In genomic region chr17:35882924-35883323, GRCm38 (mm10) we compare ENCODE assay signal across 20 mouse cellular contexts. TPM values are rescaled to one million over a fixed set of nuclear protein-coding genes. Genes with fewer than 3 reads are reported as not detected.
DNase-seq lines count a peak whose midpoint lies in the region; ATAC-seq and TF ChIP-seq lines count a peak whose summit lies in the region.
"Had no signal": no experiment of that assay in that cellular context is flagged by ENCODE, and none has a peak within 500 bp of the region (broad histone marks: within the 10 kb centered on the region; RNA-seq: fewer than 3 reads in every experiment).

No protein-coding gene starts in this region.

- no peak overlapping the region for H3K9ac ChIP-seq in embryonic facial prominence, embryonic 12.5 days
- H3K9ac ChIP-seq in heart, adult 2 months (ENCODE audit: low read depth, low read length), result no peak overlapping the region
- H3K9ac ChIP-seq: embryonic facial prominence, embryonic 13.5 days; embryonic facial prominence, embryonic 15.5 days; forebrain, embryonic 13.5 days; forebrain, embryonic 15.5 days had no signal

- H3K79me2 ChIP-seq in heart, adult 2 months (replicated peaks; ENCODE audit: control insufficient read depth, insufficient read depth, low read length), result no peaks in the 10 kb centered on the region

- no peak for TF ChIP-seq CTCF in gastrocnemius, adult 2 months (IDR thresholded peaks at IDR 0.05)
- TF ChIP-seq CTCF in heart, adult 2 months (IDR thresholded peaks at IDR 0.05), result no peak

- 0 out of 2 replicates have a peak overlapping the region, but pooled peaks have one; percentile 1 for H3K4me3 ChIP-seq in embryonic facial prominence, embryonic 12.5 days
- H3K4me3 ChIP-seq in embryonic facial prominence, embryonic 10.5 days, result no peak overlapping the region
- H3K4me3 ChIP-seq in gastrocnemius, adult 2 months, result no peak overlapping the region
- peak overlapping the region; percentile 12; the same call in 1 of the 2 replicates for H3K4me3 ChIP-seq in heart, embryonic 10.5 days
- no peak overlapping the region for H3K4me3 ChIP-seq in heart, adult 2 months
- H3K4me3 ChIP-seq: embryonic facial prominence, embryonic 13.5 days; embryonic facial prominence, embryonic 15.5 days; erythroblast, embryonic 14.5 days; forebrain, embryonic 13.5 days; forebrain, embryonic 15.5 days had no signal

- no peak overlapping the region for H3K27ac ChIP-seq in embryonic facial prominence, embryonic 12.5 days
- H3K27ac ChIP-seq in embryonic facial prominence, embryonic 10.5 days (replicated peaks), result no peak overlapping the region
- no peak overlapping the region for H3K27ac ChIP-seq in gastrocnemius, adult 2 months
- no peak overlapping the region for H3K27ac ChIP-seq in heart, embryonic 10.5 days
- H3K27ac ChIP-seq in heart, adult 2 months, result no peak overlapping the region
- H3K27ac ChIP-seq: embryonic facial prominence, embryonic 13.5 days; embryonic facial prominence, embryonic 15.5 days; forebrain, embryonic 13.5 days; forebrain, embryonic 15.5 days had no signal

- intact Hi-C loops in gastrocnemius, adult 2 months (cut with DNase I), result no loop called here
- intact Hi-C loops in heart, adult 2 months (cut with DNase I), result no loop called here

- H3K27me3 ChIP-seq in embryonic facial prominence, embryonic 12.5 days, result no peaks in the 10 kb centered on the region
- no peaks in the 10 kb centered on the region for H3K27me3 ChIP-seq in embryonic facial prominence, embryonic 10.5 days (replicated peaks; ENCODE audit: low read depth, poor library complexity, severe bottlenecking)
- no peaks in the 10 kb centered on the region for H3K27me3 ChIP-seq in heart, embryonic 10.5 days (ENCODE audit: insufficient read depth, poor library complexity, severe bottlenecking)
- no peaks in the 10 kb centered on the region for H3K27me3 ChIP-seq in heart, adult 2 months (ENCODE audit: control insufficient read depth, insufficient read depth, low read length)
- H3K27me3 ChIP-seq: embryonic facial prominence, embryonic 13.5 days; embryonic facial prominence, embryonic 15.5 days; forebrain, embryonic 13.5 days; forebrain, embryonic 15.5 days had no signal

- H3K4me1 ChIP-seq in embryonic facial prominence, embryonic 12.5 days, result peaks cover 12% of the 10 kb centered on the region
- H3K4me1 ChIP-seq in embryonic facial prominence, embryonic 10.5 days, result peaks cover 15% of the 10 kb centered on the region
- peaks cover 12% of the 10 kb centered on the region for H3K4me1 ChIP-seq in heart, embryonic 10.5 days
- H3K4me1 ChIP-seq in heart, adult 2 months (ENCODE audit: control insufficient read depth, insufficient read depth, low read length), result peaks cover 3% of the 10 kb centered on the region

- no peak for ATAC-seq in embryonic facial prominence, embryonic 12.5 days (ENCODE audit: insufficient number of reproducible peaks, insufficient read depth, low FRiP score, low TSS enrichment)
- ATAC-seq: forebrain, embryonic 13.5 days; forebrain, embryonic 15.5 days had no signal

- H3K9me3 ChIP-seq in embryonic facial prominence, embryonic 12.5 days, result no peaks in the 10 kb centered on the region
- H3K9me3 ChIP-seq in embryonic facial prominence, embryonic 10.5 days, result no peaks in the 10 kb centered on the region
- H3K9me3 ChIP-seq in heart, embryonic 10.5 days, result no peaks in the 10 kb centered on the region
- H3K9me3 ChIP-seq: embryonic facial prominence, embryonic 13.5 days; embryonic facial prominence, embryonic 15.5 days; forebrain, embryonic 13.5 days; forebrain, embryonic 15.5 days had no signal

- H3K36me3 ChIP-seq in embryonic facial prominence, embryonic 12.5 days, result peaks cover 60% of the 10 kb centered on the region
- peaks cover 70% of the 10 kb centered on the region for H3K36me3 ChIP-seq in embryonic facial prominence, embryonic 10.5 days (replicated peaks)
- peaks cover 65% of the 10 kb centered on the region for H3K36me3 ChIP-seq in heart, embryonic 10.5 days
- H3K36me3 ChIP-seq in heart, adult 2 months (ENCODE audit: control insufficient read depth, insufficient read depth, low read length), result no peaks in the 10 kb centered on the region

- no peak for TF ChIP-seq EP300 in heart, adult 2 months (IDR thresholded peaks at IDR 0.05; ENCODE audit: insufficient read depth, low read depth, low read length)

- H3K4me2 ChIP-seq in embryonic facial prominence, embryonic 12.5 days (replicated peaks), result no peak overlapping the region
- H3K4me2 ChIP-seq: embryonic facial prominence, embryonic 13.5 days; embryonic facial prominence, embryonic 15.5 days; forebrain, embryonic 13.5 days; forebrain, embryonic 15.5 days had no signal

- WGBS in embryonic facial prominence, embryonic 12.5 days, result 94% methylated on average over 17 of the region's 17 CpGs
- WGBS in embryonic facial prominence, embryonic 10.5 days, result 93% methylated on average over 17 of the region's 17 CpGs
- WGBS in heart, embryonic 10.5 days, result 92% methylated on average over 17 of the region's 17 CpGs
- 87% methylated on average over 17 of the region's 17 CpGs for WGBS in heart, adult 2 months

- TF ChIP-seq POLR2A in heart, adult 2 months (IDR thresholded peaks at IDR 0.05; ENCODE audit: insufficient read depth, low read depth, low read length), result no peak

- DNase-seq in embryonic facial prominence, embryonic 10.5 days (ENCODE audit: low spot score), result no peak
- peak; percentile 18 for DNase-seq in gastrocnemius, adult 2 months
- no peak for DNase-seq in gastrocnemius, postnatal 10 days
- DNase-seq in heart, embryonic 10.5 days (ENCODE audit: low spot score), result no peak
- DNase-seq in heart, adult 2 months, result no peak
- DNase-seq: adrenal gland, adult 2 months; adrenal gland, postnatal 10 days; adrenal gland, postnatal 25 days; cerebellum, adult 11-12 months; cerebellum, adult 2 months; cerebellum, adult 9-10 months; cerebellum, postnatal 14 days; cerebellum, postnatal 36 days; embryo, embryonic 11 days had no signal

RNA-seq across cellular contexts. Expression of gene Dhx16, which starts 3.3 kb away (rescaled TPM):
- polyA plus RNA-seq in embryonic facial prominence, embryonic 12.5 days (2016; fragmentation: Nextera tagmentation; extraction: Ambion mirVana), result 47.8 and 52.8 TPM in 2 replicates
- polyA plus RNA-seq in embryonic facial prominence, embryonic 10.5 days (2016; fragmentation: Nextera tagmentation; extraction: Ambion mirVana), result 52.6 and 60.7 TPM in 2 replicates
- 10 to 100 TPM; 13.2 to 16.2 TPM for total RNA-seq in gastrocnemius, adult 2 months (2021)
- 10 to 100 TPM; 12.6 to 16.8 TPM for total RNA-seq in gastrocnemius, postnatal 10 days (2021)
- 34.8 and 44.5 TPM in 2 replicates for polyA plus RNA-seq in heart, embryonic 10.5 days (2016; fragmentation: Nextera tagmentation; extraction: Ambion mirVana)
- 10 to 100 TPM; 19.3 to 20.3 TPM for total RNA-seq in heart, adult 2 months (2021)
- polyA plus RNA-seq in heart, adult 2 months (2012; rRNA removed), result 27.7 and 38.0 TPM in 2 replicates

RNA-seq across cellular contexts. Expression of gene 2310061I04Rik, which starts 14.3 kb away (rescaled TPM):
- polyA plus RNA-seq in embryonic facial prominence, embryonic 12.5 days (2016; fragmentation: Nextera tagmentation; extraction: Ambion mirVana), result 24.0 and 24.3 TPM in 2 replicates
- polyA plus RNA-seq in embryonic facial prominence, embryonic 10.5 days (2016; fragmentation: Nextera tagmentation; extraction: Ambion mirVana), result 27.5 and 28.6 TPM in 2 replicates
- total RNA-seq in gastrocnemius, adult 2 months (2021), result 10 to 100 TPM; 73.0 to 78.4 TPM
- 10 to 100 TPM; 49.6 to 56.2 TPM for total RNA-seq in gastrocnemius, postnatal 10 days (2021)
- 23.8 and 26.7 TPM in 2 replicates for polyA plus RNA-seq in heart, embryonic 10.5 days (2016; fragmentation: Nextera tagmentation; extraction: Ambion mirVana)
- 100 to 1,000 TPM in 1 of 2 experiments, 10 to 100 TPM in 1; 99.4 to 116 TPM for total RNA-seq in heart, adult 2 months (2021)
- 164 and 176 TPM in 2 replicates for polyA plus RNA-seq in heart, adult 2 months (2012; rRNA removed)

RNA-seq across cellular contexts. Expression of gene Ppp1r18, which starts 17.5 kb away (rescaled TPM):
- 26.1 and 28.9 TPM in 2 replicates for polyA plus RNA-seq in embryonic facial prominence, embryonic 12.5 days (2016; fragmentation: Nextera tagmentation; extraction: Ambion mirVana)
- polyA plus RNA-seq in embryonic facial prominence, embryonic 10.5 days (2016; fragmentation: Nextera tagmentation; extraction: Ambion mirVana), result 27.4 and 29.7 TPM in 2 replicates
- 1 to 10 TPM; 3.9 to 7.9 TPM for total RNA-seq in gastrocnemius, adult 2 months (2021)
- total RNA-seq in gastrocnemius, postnatal 10 days (2021), result 10 to 100 TPM; 14.7 to 21.9 TPM
- 19.9 and 22.2 TPM in 2 replicates for polyA plus RNA-seq in heart, embryonic 10.5 days (2016; fragmentation: Nextera tagmentation; extraction: Ambion mirVana)
- 10 to 100 TPM; 12.8 to 18.6 TPM for total RNA-seq in heart, adult 2 months (2021)
- 18.9 and 21.3 TPM in 2 replicates for polyA plus RNA-seq in heart, adult 2 months (2012; rRNA removed)

RNA-seq across cellular contexts. Expression of gene Nrm, which starts 21.8 kb away (rescaled TPM):
- 39.9 and 43.9 TPM in 2 replicates for polyA plus RNA-seq in embryonic facial prominence, embryonic 12.5 days (2016; fragmentation: Nextera tagmentation; extraction: Ambion mirVana)
- 64.6 and 65.1 TPM in 2 replicates for polyA plus RNA-seq in embryonic facial prominence, embryonic 10.5 days (2016; fragmentation: Nextera tagmentation; extraction: Ambion mirVana)
- total RNA-seq in gastrocnemius, adult 2 months (2021), result under 1 TPM; 0.82 to 0.86 TPM
- 1 to 10 TPM; 7.8 to 9.7 TPM for total RNA-seq in gastrocnemius, postnatal 10 days (2021)
- 56.5 and 58.3 TPM in 2 replicates for polyA plus RNA-seq in heart, embryonic 10.5 days (2016; fragmentation: Nextera tagmentation; extraction: Ambion mirVana)
- total RNA-seq in heart, adult 2 months (2021), result 1 to 10 TPM; 1.8 TPM
- 5.3 and 5.6 TPM in 2 replicates for polyA plus RNA-seq in heart, adult 2 months (2012; rRNA removed)

RNA-seq across cellular contexts. Expression of gene Atat1, which starts 27.0 kb away (rescaled TPM):
- 165 and 172 TPM in 2 replicates for polyA plus RNA-seq in embryonic facial prominence, embryonic 12.5 days (2016; fragmentation: Nextera tagmentation; extraction: Ambion mirVana)
- polyA plus RNA-seq in embryonic facial prominence, embryonic 10.5 days (2016; fragmentation: Nextera tagmentation; extraction: Ambion mirVana), result 117 and 130 TPM in 2 replicates
- 1 to 10 TPM; 2.8 to 4.2 TPM for total RNA-seq in gastrocnemius, adult 2 months (2021)
- total RNA-seq in gastrocnemius, postnatal 10 days (2021), result 1 to 10 TPM; 6.4 to 9.8 TPM
- 59.4 and 78.6 TPM in 2 replicates for polyA plus RNA-seq in heart, embryonic 10.5 days (2016; fragmentation: Nextera tagmentation; extraction: Ambion mirVana)
- 1 to 10 TPM; 6.0 TPM for total RNA-seq in heart, adult 2 months (2021)
- 22.0 and 24.3 TPM in 2 replicates for polyA plus RNA-seq in heart, adult 2 months (2012; rRNA removed)

Comparison
In these comparisons a context has a peak if more than half of its experiments do, and no peak if none do; other contexts are left out.
1. H3K4me3 ChIP-seq: peak in embryonic facial prominence, embryonic 12.5 days (single experiment) and heart, embryonic 10.5 days (single experiment); none in embryonic facial prominence, embryonic 10.5 days (single experiment), gastrocnemius, adult 2 months (single experiment) and heart, adult 2 months (single experiment).